Mouse (Mus musculus) stomach, adult 2 months (tissue): ENCODE data around the gene Prim2. TPM values are rescaled to one million over a fixed set of nuclear protein-coding genes. Genes with fewer than 3 reads are reported as not detected.

Experiments used
- polyA plus RNA-seq: library from polyadenylated mRNA; depleted of rRNA; stranded (reverse); fragments of >200 nt; gene quantifications from 2 replicates; pipeline ENCODE4 v1.2.3, GENCODE M21; 2012; rRNA removed

The Prim2 gene
- 2.6 and 3.5 TPM in 2 replicates for polyA plus RNA-seq

DNA sequence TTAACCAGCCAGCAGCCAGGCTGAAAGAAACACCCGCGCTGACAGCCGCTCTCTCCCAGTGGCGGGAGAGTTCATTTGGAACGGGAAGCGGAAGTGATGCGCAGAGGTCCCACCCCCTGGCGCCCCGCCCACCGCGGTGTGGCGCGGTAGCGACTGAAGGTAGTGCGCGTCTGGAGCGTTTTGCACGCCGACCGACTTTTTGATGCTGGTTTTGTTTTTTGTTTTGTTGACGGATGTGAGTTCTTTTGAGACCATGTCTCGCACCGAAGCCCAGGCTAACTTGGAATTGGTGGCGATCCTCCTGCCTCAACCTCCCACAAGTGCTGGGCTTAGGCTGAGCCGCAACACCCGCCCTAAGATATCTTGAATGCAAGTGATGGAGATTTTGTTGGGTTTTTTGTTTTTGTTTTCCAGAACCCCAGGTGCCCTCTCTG lies at the start of gene Prim2:
Prim2 (minus strand) TSS at position 88 of the 434 bp plus-strand sequence.

Other genes with a start within 250 kb of the Prim2 start
- gene Rab23, start 50.1 kb upstream of the Prim2 start, polyA plus RNA-seq = 7.1 and 7.9 TPM in 2 replicates
- 28.9 and 49.3 TPM in 2 replicates for gene Bag2, start 88.0 kb upstream of the Prim2 start, polyA plus RNA-seq
- 0.52 and 1.0 TPM in 2 replicates for gene Zfp451, start 144.8 kb upstream of the Prim2 start, polyA plus RNA-seq
- 0.18 and 0.54 TPM in 2 replicates for gene Bend6, start 238.0 kb upstream of the Prim2 start, polyA plus RNA-seq
- 14.1 and 14.5 TPM in 2 replicates for gene Dst, start 238.4 kb upstream of the Prim2 start, polyA plus RNA-seq